Mouse (Mus musculus): Measurements from ENCODE around the gene Gm9958.

GRCm38 (mm10) chr5:90340847-90341246 lies 26.2 kb upstream of the Gm9958 start:
- no peak for TF ChIP-seq CTCF (IDR thresholded peaks at IDR 0.05; ENCODE audit: borderline replicate concordance, control insufficient read depth, extremely low read depth, insufficient read depth, low read length, poor library complexity)
- TF ChIP-seq POLR2A (IDR thresholded peaks at IDR 0.05; ENCODE audit: control insufficient read depth, extremely low read depth, insufficient read depth, low read length, poor library complexity): no peak

Measured in thymus, adult 2 months (tissue).